Mouse (Mus musculus): ENCODE results near the gene Smg9.
"Not testable (repeated sequence)": the region's sequence is repeated elsewhere in the genome, so short reads cannot be mapped to it uniquely, and the experiment has no call there.

The Smg9 gene

DNA sequence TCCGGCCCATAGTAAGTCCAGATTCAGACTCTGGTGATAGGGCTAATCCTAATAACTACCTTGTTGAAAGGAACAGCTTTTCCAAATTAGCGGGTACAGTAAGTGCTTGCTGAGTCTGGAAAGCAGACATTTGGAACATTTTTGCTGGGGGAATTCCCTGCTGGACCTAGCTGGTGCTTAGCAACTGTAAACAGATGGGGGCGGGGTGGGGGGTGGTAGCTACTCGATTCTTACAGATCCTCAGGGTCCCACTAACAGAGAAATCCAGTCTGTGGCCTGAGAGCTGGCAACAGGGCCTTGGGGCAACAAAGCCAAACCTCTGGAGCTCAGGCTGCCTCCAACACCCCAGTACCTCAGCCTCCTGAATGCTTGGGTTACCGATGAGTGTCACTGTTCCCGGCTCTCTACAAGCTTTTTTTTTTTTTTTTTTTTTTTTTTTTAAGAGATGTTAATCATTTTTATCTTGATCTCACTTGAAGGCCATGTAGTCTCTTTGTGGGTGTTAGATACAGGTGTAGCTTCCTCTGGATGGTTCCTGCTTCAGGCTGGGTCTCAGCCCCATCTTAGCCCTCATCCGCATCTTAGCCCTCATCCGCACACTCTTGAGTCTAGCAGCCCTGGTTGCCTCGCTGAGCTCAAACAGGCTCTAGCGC is 21.2 kb upstream of the Smg9 start:
- peak; percentile 26 for DNase-seq

DNA sequence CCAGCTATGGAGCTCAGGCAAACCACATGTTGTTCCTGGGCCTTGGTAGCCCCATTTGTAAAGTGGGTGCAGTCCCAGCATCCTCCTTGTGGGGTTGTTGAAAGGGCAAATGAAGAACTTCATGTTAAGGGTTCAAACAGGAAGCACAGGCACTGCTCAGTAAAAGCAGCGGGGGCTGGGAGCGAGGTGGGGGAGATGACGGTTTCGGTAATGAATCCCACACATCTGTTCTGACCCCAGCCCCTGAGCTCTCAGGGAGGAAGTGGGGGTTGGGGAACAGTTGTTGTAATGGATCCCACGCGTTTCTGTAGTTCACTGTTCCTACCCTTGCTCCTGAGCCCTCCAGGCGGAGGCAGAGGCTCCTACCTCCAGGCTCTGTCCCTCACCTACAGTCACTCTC is 19.5 kb upstream of the Smg9 start:
- peak; percentile 40 for DNase-seq

- no peak for DNase-seq
Measured at GRCm38 (mm10) chr7:24380370-24380769, 19.0 kb upstream of the Smg9 start.

- no peak for DNase-seq
Measured at GRCm38 (mm10) chr7:24382730-24383372, 16.6 kb upstream of the Smg9 start.

DNA sequence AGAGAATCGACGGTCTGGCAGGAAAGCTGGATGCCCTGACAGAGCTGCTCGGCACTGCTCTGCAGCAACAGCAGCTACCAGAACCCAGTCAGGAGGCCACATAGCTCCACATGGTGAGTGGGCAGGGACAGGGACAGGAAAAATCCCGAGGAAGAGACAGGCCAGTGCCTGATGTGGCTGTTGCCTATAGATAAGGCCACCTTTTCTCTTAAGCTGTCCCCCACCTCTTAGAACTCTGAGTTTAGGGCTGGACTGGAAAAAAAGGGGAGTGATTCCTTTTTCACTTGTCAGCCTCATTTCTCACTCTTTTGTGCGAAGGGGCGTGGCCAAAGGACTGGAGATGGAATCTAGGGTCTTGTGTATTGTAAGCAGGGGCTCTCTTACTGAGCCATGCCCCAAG is 15.3 kb upstream of the Smg9 start:
- DNase-seq = peak; percentile 75

- peak; percentile 82 for DNase-seq
Measured at GRCm38 (mm10) chr7:24384827-24385226, 14.6 kb upstream of the Smg9 start.

DNA sequence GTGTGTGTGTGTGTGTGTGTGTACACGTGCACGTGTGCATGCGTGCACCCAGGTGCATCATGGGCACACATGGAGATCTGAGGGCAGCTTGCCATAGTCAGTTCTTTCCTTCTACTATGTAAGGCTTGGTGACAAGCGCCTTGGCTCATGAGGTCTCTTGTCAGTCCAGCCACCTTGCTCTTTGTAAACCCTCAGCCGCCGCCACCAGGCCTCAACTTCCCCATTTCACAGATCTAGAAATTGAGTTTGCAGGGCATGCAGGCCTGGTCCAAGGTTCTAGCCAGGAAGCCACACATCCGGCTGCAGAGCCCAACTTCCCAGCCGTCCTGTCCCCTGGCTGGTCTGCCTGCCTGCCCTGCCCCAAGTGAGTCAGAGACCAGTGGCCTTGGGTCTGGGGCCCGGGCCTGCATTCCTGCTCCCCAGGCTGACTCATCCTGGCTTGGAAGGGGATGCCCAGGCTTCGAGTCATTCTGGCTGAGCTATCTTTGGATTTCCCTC is 12.3 kb upstream of the Smg9 start:
- peak; percentile 47 for DNase-seq

DNA sequence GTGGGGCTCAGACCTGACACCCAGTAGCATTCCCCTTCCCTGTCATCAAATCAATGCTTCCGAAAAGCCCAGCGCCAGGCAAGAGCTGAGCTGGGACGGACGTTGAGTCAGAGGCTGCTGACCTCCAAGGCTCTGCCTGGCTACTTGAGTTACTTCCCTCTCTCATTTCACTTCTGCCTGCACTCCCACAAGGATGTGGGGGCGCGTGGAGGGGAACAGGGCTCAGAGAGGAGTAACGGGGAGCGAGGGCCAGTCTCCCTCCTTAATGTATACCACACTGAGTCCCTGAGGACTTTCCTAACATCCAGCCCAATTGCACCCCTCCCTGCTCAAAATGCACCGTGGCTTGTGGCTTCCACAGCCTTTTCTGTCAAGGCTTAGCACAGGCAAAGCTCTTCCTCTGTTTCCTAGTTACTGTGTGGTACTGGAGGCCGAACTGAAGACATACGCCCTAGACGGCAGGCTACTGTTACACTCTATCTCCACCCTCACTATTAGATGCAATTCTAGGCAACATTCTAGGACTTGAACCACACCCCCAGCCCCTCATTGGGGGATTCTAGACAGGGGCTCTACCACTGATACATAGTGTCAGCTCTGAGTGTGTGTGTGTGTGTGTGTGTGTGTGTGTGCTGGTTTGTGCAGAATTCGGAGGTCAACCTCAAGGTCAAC is 9.8 kb upstream of the Smg9 start:
- no peak for DNase-seq

DNA sequence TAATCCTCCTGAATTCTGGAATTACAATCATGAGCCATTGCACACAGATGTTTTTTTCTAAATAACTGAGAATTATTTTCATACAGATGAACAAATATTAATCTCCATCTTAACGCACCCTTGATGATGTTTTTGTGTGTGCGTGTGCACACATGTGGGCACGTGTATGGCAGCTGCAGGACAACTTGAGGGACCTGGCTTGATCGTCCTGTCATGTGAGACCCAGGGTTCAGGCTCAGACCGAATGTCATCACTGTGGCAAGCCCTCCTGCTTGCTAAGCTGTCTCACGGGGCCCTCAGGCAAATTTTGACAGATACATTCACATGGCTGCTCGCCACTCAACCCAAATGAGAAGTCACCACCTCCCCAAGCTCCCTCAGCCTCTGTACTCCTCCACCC is 8.9 kb upstream of the Smg9 start:
- no peak for DNase-seq

GRCm38 (mm10) chr7:24391077-24391476 is 8.3 kb upstream of the Smg9 start:
- DNase-seq = no peak

DNA sequence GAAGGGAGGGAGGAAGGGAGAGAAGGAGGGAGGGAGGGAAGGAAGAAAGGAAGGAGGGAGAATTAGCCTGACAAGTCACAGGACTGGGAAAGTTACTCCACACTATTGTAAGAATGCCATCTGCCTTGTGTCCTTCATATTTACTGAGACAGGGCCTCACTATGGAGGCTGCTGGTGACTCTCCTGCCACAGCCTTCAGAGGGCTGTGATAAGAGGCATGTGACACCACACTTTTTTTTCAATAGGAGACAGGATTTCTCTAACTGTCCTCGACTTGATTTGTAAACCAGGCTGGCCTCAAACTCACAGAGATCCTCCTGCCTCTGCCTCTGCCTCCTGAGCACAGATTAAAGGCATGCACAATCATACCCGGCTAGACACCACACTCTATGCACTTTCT is 7.7 kb upstream of the Smg9 start:
- DNase-seq = no peak

- DNase-seq = no peak
Measured at GRCm38 (mm10) chr7:24394054-24394453, 5.4 kb upstream of the Smg9 start.

GRCm38 (mm10) chr7:24394475-24395161 is 4.8 kb upstream of the Smg9 start:
- peak; percentile 65 for DNase-seq

DNA sequence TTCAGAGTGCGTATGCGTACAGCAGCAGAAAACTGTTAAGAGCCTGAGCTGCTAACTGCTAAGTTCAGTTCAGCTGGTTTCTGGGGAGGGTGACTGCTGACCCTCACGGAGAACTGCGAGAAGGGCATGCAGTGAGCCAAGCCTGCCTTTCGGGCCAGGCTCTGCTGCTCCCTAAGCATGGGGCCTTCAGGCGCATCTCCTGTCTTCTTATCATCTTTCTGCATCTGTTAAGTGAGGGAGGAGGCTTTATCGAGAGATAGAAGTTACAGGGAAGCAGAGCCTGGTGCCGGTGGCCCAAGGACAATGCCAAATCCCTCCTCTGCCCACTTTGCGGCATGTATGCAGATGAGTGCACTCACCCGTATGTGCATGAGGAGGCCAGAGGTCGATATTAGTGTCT is 2.6 kb upstream of the Smg9 start:
- peak; percentile 76 for DNase-seq

DNA sequence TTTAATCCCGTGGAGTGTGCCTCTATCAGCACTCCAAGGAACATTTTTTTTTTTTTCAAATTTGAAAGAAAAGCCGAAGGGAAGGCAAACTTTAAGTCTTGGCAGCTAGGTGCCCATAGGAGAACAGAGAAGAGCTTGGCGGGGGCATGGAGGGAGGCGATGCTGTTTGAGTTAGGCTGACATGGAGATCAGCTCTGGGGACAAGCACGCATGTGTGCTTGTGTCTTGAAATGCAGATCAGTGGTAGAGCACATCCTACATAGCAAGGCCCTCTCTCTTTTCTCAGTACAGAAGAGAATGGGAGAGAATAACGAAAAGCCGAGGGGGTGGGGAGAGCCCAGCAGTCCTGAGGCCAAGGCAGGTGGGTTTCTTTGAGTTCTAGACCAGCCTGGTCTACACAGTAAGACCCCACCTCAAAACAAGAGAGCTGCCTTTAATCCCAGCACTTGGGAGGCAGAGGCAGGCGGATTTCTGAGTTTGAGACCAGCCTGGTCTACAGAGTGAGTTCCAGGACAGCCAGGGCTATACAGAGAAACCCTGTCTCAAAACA is 980 bp upstream of the Smg9 start:
- DNase-seq = no peak

DNA sequence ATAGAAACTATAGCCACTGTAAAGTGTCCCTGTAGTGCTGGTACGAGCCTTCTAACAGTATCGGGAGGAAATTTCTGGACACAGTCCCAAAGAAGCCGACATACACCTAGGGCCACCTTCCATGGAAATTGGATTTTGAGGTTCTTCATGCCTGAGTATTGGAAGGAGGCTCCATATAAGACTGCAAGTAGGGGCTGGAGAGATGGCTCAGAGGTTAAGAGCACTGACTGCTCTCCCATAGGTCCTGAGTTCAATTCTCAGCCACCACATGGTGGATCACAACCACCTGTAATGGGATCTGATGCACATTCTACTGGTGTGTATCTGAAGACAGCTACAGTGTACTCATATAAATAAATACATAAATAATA is 648 bp downstream of the Smg9 start:
- no peak for DNase-seq

DNA sequence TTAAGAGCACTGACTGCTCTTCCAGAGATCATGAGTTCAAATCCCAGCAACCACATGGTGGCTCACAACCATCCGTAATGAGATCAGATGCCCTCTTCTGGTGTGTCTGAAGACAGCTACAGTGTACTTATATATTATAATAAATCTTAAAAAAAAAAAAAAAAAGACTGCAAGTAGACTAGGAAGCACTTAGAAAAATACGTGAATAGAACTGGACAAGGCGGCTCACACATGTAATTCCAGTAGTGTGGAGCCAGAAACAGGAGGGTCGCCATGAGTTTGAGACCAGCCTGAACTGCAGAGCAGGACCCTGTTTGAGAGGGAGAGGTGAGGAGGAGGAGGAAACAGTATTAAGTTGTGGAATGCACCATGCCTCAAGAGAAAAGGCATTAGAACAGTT is 1.1 kb downstream of the Smg9 start:
- DNase-seq = not testable (repeated sequence)

DNA sequence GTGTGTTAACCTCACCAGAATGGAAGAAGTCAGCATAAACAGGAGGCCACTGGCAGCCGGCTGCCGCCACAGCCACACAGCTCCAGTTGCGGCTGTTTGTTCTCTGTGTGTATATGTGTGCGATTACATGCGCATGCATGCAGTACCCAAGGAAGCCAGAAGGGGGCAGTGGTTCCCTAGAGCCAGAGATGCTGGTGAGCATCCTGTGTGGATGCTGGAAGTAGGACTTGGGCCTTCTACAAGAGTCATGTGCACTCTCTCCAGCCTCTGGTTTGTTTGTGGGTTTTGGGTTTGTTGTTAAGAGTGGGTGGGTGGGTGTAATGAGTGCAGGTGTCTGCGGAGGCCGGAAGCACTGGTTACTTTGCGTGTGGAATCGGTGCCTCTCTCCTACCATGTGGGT is 3.4 kb downstream of the Smg9 start:
- no peak for DNase-seq

DNA sequence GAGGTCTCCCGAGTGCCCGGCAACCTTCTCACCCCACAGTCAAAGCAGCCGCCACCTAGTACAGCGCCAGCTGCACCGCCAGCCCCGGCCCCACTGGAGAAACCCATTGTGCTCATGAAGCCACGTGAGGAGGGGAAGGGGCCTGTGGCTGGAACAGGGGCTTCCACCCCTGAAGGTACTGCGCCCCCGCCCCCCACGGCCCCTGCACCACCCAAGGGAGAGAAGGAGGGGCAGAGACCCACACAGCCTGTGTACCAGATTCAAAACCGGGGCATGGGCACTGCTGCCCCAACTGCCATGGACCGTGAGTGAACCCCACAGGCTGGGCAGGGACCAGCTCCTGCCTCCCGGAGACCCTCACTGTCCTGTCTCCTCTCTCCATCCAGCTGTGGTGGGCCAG is 6.2 kb downstream of the Smg9 start:
- DNase-seq = no peak

DNA sequence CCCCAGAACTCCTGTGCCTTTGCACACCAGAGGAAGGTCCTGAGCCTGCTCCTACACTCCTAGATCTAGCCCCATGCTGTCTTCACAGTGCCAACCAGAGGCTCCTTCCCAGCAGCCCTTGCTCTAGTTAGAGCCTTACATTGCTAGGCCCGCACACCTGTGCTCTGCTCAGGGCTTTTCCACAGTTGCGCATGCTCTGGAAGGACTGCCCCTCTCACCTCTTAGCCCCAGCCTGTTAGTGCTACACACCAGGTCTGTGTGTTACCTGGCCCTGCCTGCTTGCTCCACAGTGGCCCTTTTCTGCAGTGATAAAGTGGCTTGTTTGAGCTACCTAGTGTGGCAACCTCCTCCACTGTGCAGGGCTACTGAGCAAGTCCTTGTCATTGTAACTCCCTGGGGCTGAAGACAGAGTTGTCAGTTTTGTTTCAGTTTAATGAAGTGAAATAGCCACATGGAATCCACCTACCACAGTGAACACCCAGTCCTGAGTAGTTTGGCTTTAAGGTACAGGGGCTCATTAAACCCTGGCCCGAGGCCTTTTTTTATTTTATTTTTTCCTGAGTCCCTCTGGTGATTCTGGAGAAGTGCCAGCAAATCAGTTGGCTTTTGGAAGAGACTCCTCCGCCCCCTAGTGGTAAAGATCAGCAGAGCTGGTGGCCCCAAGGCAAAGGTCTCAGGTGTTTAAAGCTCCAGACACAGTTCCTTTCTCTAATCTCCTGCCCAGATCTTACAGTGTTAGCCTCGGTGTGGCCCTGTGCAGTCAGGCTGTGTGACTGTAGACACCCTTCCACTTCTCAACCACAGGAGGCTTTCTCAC is 7.3 kb downstream of the Smg9 start:
- peak; percentile 78 for DNase-seq

- no peak for DNase-seq
Measured at GRCm38 (mm10) chr7:24408186-24408585, 8.8 kb downstream of the Smg9 start.

- no peak for DNase-seq
Measured at GRCm38 (mm10) chr7:24410123-24410522, 10.7 kb downstream of the Smg9 start.

All from liver (tissue).